Mouse (Mus musculus) G1E (cell line): ENCODE measurements around the gene Pla2g1b.

Source experiments
- CTCF ChIP-seq: IDR thresholded peaks from 2 replicates; pipeline ENCODE4 v1.5.1; 2012; ENCODE audit warnings: low read depth, low read length, inconsistent platforms, mixed read lengths
- GATA1 ChIP-seq: IDR thresholded peaks from 2 replicates; pipeline ENCODE4 v1.6.1; 2012; ENCODE audit warnings: borderline replicate concordance, low read length, inconsistent platforms, mixed read lengths
- POLR2AphosphoS5 ChIP-seq: IDR thresholded peaks from 2 replicates; pipeline ENCODE4 v1.6.1; 2012; ENCODE audit warnings: low read depth, low read length, inconsistent platforms; ENCODE audit not compliant: insufficient replicate concordance

DNA sequence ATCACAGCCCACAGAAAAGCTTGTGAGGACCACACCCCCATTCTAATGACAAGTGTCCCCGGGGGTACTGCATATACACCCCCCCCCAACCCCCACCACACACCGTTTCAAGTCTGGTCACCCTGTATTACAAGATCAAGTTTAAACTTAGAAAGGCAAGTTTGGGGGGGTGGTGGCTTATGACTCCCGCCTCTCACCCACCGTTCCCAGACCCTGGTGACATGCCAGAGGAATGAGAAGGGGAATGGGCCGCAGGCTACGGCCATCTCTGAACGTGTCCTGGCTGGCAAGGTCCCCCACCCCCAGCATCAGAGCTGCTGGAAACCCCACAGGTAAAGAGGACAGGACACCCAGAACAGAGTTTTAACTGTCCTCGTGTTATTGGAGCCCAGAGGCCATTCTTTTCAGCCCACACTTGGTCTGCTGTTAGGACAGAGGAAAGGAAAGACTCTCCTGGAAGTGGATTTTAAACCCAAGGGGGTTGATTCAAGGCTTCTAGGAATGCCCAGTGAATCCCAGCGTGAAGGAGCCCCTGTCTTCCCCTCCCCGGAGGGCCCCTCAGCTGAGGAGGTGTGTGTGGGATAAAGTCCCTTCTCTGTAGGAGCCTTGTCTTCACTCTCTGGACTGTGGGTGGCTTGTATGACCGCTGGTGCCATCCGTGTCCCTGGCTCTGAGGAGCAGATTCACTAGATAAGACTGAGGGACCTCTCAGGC lies 41.4 kb downstream of the Pla2g1b start:
- no peak for TF ChIP-seq CTCF
- TF ChIP-seq POLR2AphosphoS5 = no peak
- no peak for TF ChIP-seq GATA1
